Mouse (Mus musculus) liver, embryonic 16.5 days (tissue): Measurements from ENCODE around the gene Sesn2. TPM values are rescaled to one million over a fixed set of nuclear protein-coding genes. Genes with fewer than 3 reads are reported as not detected.
A peak's percentile ranks its signal among the peaks of the same experiment; 100 is the strongest.

Source experiments
- ATAC-seq: fragments of 200-750 bp; cut with Nextera tagmentation; 2 replicates; pipeline ENCODE4 v1.8.0; 2017; ENCODE audit warnings: low read depth, mild to moderate bottlenecking, moderate number of reproducible peaks, moderate library complexity
- H3K27ac ChIP-seq: fragments of 300-500 bp; sonication (generic); 2 replicates; pipeline ENCODE4 v1.5.1; 2014; ENCODE audit warnings: mild to moderate bottlenecking, low read length
- H3K27me3 ChIP-seq: fragments of 300-500 bp; sonication (generic); 2 replicates; pipeline ENCODE4 v1.6.1; 2014; ENCODE audit warnings: low read depth, low read length, mixed read lengths; ENCODE audit not compliant: control insufficient read depth, insufficient read depth
- H3K36me3 ChIP-seq: fragments of 300-500 bp; sonication (generic); 2 replicates; pipeline ENCODE4 v1.6.1; 2014; ENCODE audit warnings: mild to moderate bottlenecking; ENCODE audit not compliant: control insufficient read depth, insufficient read depth
- H3K4me1 ChIP-seq: fragments of 300-500 bp; sonication (generic); 2 replicates; pipeline ENCODE4 v1.6.1; 2014; ENCODE audit warnings: low read depth, low read length, mixed read lengths; ENCODE audit not compliant: control insufficient read depth
- H3K4me2 ChIP-seq: fragments of 300-500 bp; sonication (generic); 2 replicates; pipeline ENCODE4 v1.6.1; 2014; ENCODE audit warnings: low read depth, low read length, mixed read lengths
- H3K4me3 ChIP-seq: fragments of 300-500 bp; sonication (generic); 2 replicates; pipeline ENCODE4 v1.5.1; 2014; ENCODE audit warnings: low read depth, mild to moderate bottlenecking, low read length
- H3K9ac ChIP-seq: fragments of 300-500 bp; sonication (generic); 2 replicates; pipeline ENCODE4 v1.6.1; 2014; ENCODE audit warnings: low read depth, low read length
- H3K9me3 ChIP-seq: fragments of 300-500 bp; sonication (generic); replicated peaks from 2 replicates; pipeline ENCODE4 v1.6.1; 2016; ENCODE audit warnings: low read length; ENCODE audit not compliant: control insufficient read depth
- WGBS: fragments of 180-500 bp; shearing (Covaris S2); extraction: QIAGEN DNeasy Blood & Tissue Kit; methylation state at CpG from one replicate; pipeline ENCODE4 v1.1.7; 2014; ENCODE audit not compliant: insufficient replicate concordance; 5-methylcytosine and 5-hydroxymethylcytosine counted together
- polyA plus RNA-seq: library from polyadenylated mRNA; unstranded; fragments of >200 nt; fragmentation: Nextera tagmentation; extraction: Ambion mirVana; gene quantifications from 2 replicates; pipeline ENCODE4 v1.2.1, GENCODE M21; 2015

The Sesn2 gene
- polyA plus RNA-seq, 1 experiment from 2014 or later = 7.9 TPM

GRCm38 (mm10) chr4:132532981-132533916 lies 22.9 kb upstream of the Sesn2 start, which contains the start of gene Atpif1:
Atpif1 (minus strand) TSS chr4:132533659.
- H3K27me3 ChIP-seq = no peaks in the 10 kb centered on the region
- peak within 1 kb of the TSS; percentile 97 for H3K4me3 ChIP-seq
- peaks cover 59% of the 10 kb centered on the region for H3K4me1 ChIP-seq
- peak within 1 kb of the TSS; percentile 97 for H3K9ac ChIP-seq
- ATAC-seq = peak; percentile 70
- WGBS = under 1% methylated on average over 63 of the region's 63 CpGs
- peaks cover 16% of the 10 kb centered on the region for H3K36me3 ChIP-seq
- H3K27ac ChIP-seq = peak within 1 kb of the TSS; percentile 99
- H3K4me2 ChIP-seq = peak within 1 kb of the TSS; percentile 89
- no peaks in the 10 kb centered on the region for H3K9me3 ChIP-seq

GRCm38 (mm10) chr4:132532496-132532895 lies 22.2 kb upstream of the Sesn2 start:
- peaks cover 55% of the 10 kb centered on the region for H3K4me1 ChIP-seq
- 1% methylated on average over 5 of the region's 5 CpGs for WGBS
- no peaks in the 10 kb centered on the region for H3K9me3 ChIP-seq
- H3K4me3 ChIP-seq = peak overlapping the region; percentile 97
- peak overlapping the region; percentile 89 for H3K4me2 ChIP-seq
- peak overlapping the region; percentile 97 for H3K9ac ChIP-seq
- no peaks in the 10 kb centered on the region for H3K27me3 ChIP-seq
- peaks cover 12% of the 10 kb centered on the region for H3K36me3 ChIP-seq
- H3K27ac ChIP-seq = peak overlapping the region; percentile 99
- peak; percentile 43 for ATAC-seq

- H3K36me3 ChIP-seq = peaks cover 8% of the 10 kb centered on the region
- peak overlapping the region; percentile 97 for H3K4me3 ChIP-seq
- peak overlapping the region; percentile 99 for H3K27ac ChIP-seq
- H3K4me1 ChIP-seq = peaks cover 47% of the 10 kb centered on the region
- peak overlapping the region; percentile 97 for H3K9ac ChIP-seq
- H3K4me2 ChIP-seq = peak overlapping the region; percentile 89
- no peaks in the 10 kb centered on the region for H3K27me3 ChIP-seq
- peak; percentile 71 for ATAC-seq
- WGBS = 28% methylated on average over 20 of the region's 20 CpGs
- H3K9me3 ChIP-seq = no peaks in the 10 kb centered on the region
Measured at GRCm38 (mm10) chr4:132530033-132530804, 19.9 kb upstream of the Sesn2 start.

GRCm38 (mm10) chr4:132529344-132529743 lies 19.0 kb upstream of the Sesn2 start:
- no peaks in the 10 kb centered on the region for H3K9me3 ChIP-seq
- H3K27ac ChIP-seq = peak overlapping the region; percentile 99
- H3K4me2 ChIP-seq = peak overlapping the region; percentile 89
- 25% methylated on average over 4 of the region's 4 CpGs for WGBS
- peaks cover 48% of the 10 kb centered on the region for H3K4me1 ChIP-seq
- H3K36me3 ChIP-seq = peaks cover 8% of the 10 kb centered on the region
- peak overlapping the region; percentile 97; the same call in 1 of the 2 replicates for H3K9ac ChIP-seq
- H3K4me3 ChIP-seq = no peak overlapping the region; the same call in 1 of the 2 replicates
- ATAC-seq = no peak
- no peaks in the 10 kb centered on the region for H3K27me3 ChIP-seq

GRCm38 (mm10) chr4:132527917-132528522 lies 17.7 kb upstream of the Sesn2 start:
- Histone ChIP-seq H3K27ac (peak overlapping the region; percentile 64; the same call in 1 of the 2 replicates), H3K36me3 (peaks cover 8% of the 10 kb centered on the region), H3K4me1 (peaks cover 45% of the 10 kb centered on the region), H3K4me3 (no peak overlapping the region), H3K4me2 (no peak overlapping the region), H3K27me3 (no peaks in the 10 kb centered on the region), H3K9ac (no peak overlapping the region), H3K9me3 (no peaks in the 10 kb centered on the region)
- WGBS = 62% methylated on average over 8 of the region's 8 CpGs
- no peak for ATAC-seq

GRCm38 (mm10) chr4:132526678-132527077 lies 16.4 kb upstream of the Sesn2 start:
- Histone ChIP-seq H3K4me2 (no peak overlapping the region), H3K36me3 (peaks cover 8% of the 10 kb centered on the region), H3K9ac (no peak overlapping the region), H3K4me1 (peaks cover 42% of the 10 kb centered on the region), H3K27me3 (no peaks in the 10 kb centered on the region), H3K27ac (no peak overlapping the region), H3K9me3 (no peaks in the 10 kb centered on the region), H3K4me3 (no peak overlapping the region)
- no peak for ATAC-seq
- 34% methylated on average over 2 of the region's 2 CpGs for WGBS

GRCm38 (mm10) chr4:132524808-132525207 lies 14.5 kb upstream of the Sesn2 start:
- Histone ChIP-seq H3K9me3 (no peaks in the 10 kb centered on the region), H3K4me1 (peaks cover 26% of the 10 kb centered on the region), H3K36me3 (peaks cover 2% of the 10 kb centered on the region; the same call in 1 of the 2 replicates), H3K4me2 (peak overlapping the region; percentile 11; the same call in 1 of the 2 replicates), H3K9ac (no peak overlapping the region), H3K4me3 (no peak overlapping the region), H3K27ac (peak overlapping the region; percentile 35; the same call in 1 of the 2 replicates), H3K27me3 (no peaks in the 10 kb centered on the region)
- peak; percentile 68 for ATAC-seq
- WGBS = 33% methylated on average over 6 of the region's 6 CpGs

GRCm38 (mm10) chr4:132524321-132524741 lies 14.0 kb upstream of the Sesn2 start:
- H3K9ac ChIP-seq = 0 out of 2 replicates have a peak overlapping the region, but pooled peaks have one; percentile 14
- 36% methylated on average over 11 of the region's 11 CpGs for WGBS
- no peak overlapping the region for H3K4me3 ChIP-seq
- no peaks in the 10 kb centered on the region for H3K27me3 ChIP-seq
- peaks cover 21% of the 10 kb centered on the region for H3K4me1 ChIP-seq
- H3K27ac ChIP-seq = no peak overlapping the region
- no peaks in the 10 kb centered on the region for H3K9me3 ChIP-seq
- H3K4me2 ChIP-seq = no peak overlapping the region
- no peak for ATAC-seq
- H3K36me3 ChIP-seq = peaks cover 2% of the 10 kb centered on the region; the same call in 1 of the 2 replicates
